Mouse (Mus musculus): Measurements from ENCODE around the gene Pld1. TPM values are rescaled to one million over a fixed set of nuclear protein-coding genes. Genes with fewer than 3 reads are reported as not detected.

Gene Pld1
- polyA plus RNA-seq, 1 experiment, result 9.0 TPM

DNA sequence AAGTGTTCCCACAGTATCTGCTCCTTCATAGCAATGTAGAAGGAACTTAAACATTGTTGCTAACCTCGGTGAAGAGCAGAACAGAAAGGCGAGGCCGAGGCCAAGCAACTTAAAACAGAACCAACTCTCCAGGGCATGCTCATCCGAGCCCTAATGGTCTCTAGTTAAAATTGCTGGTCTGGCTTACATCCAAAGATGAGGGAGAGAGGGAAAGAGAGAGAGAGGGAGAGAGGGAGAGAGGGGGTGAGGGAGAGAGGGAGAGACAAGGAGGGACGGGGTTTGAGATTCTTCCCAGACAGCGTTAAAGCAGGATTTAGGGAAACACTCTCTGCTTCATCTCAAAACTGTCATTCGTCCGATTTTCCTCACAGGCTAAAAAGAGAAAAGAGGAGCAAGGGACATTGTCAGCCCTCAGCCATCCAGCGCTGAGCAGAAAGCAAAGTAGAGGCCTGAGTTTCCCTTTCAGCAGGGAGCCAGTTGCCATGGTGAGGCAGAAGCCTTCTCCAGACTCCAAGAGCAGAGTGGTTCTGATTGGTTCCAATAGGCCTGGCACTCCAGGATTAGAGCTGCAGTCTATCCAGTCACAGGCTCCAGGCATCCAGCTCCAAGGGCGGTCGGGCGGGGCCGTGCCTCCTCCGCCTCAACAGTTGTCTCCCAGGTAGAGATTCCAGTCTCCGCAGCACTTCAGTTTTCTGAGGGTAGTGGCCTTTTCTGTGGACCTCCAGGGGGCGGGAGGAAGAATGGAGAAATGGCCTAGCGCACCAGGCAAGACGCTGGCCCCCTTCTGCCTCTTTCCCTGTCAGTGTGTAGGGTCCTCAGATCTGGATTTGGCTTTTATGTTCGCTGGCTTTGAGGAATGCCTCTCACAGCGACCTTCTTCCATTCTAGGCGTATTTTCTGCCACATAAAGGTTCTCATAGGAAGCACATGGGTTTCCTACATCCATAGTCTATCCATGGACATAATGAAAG lies 237.8 kb downstream of the Pld1 start:
- 54% methylated on average over 21 of the region's 21 CpGs for WGBS
- Histone ChIP-seq H3K4me3 (replicated peaks; ENCODE audit: extremely low read depth, low read depth, low read length) (no peak overlapping the region), H3K4me1 (ENCODE audit: control insufficient read depth, insufficient read depth, low read length) (no peaks in the 10 kb centered on the region)
- no peak for TF ChIP-seq POLR2A (IDR thresholded peaks at IDR 0.05; ENCODE audit: borderline replicate concordance, extremely low read depth, low read depth, low read length)
- no peak for TF ChIP-seq CTCF (IDR thresholded peaks at IDR 0.05; ENCODE audit: insufficient read depth, low read length)
- no peak for DNase-seq

DNA sequence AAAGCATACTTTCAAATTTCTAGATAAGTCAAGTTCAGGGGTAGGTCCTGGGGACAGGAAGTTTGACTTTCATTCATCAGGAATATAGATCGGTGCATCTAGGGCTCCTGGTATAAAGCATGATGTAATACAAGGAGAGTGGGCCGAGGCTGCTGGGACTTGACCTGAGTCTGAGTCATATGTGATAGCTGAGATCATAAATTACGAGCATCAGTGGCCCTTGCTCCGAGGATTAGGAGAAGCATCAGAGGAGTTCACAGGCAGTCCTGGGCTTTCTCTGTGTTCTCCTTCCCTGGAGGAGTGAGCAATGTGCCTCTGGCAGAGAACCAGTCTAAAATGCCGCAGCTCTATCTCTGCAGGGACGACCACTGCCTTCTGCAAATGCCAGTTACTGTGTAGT lies 239.8 kb downstream of the Pld1 start:
- 59% methylated on average over 6 of the region's 6 CpGs for WGBS
- DNase-seq, result no peak

More for the DNA sequence above, 239.8 kb downstream of the Pld1 start:
- no peaks in the 10 kb centered on the region for H3K4me1 ChIP-seq (ENCODE audit: control insufficient read depth, insufficient read depth, low read length)
- TF ChIP-seq CTCF (IDR thresholded peaks at IDR 0.05; ENCODE audit: insufficient read depth, low read length) (no peak), POLR2A (IDR thresholded peaks at IDR 0.05; ENCODE audit: borderline replicate concordance, extremely low read depth, low read depth, low read length) (no peak)
- no peak overlapping the region for H3K4me3 ChIP-seq (replicated peaks; ENCODE audit: extremely low read depth, low read depth, low read length)

Other genes starting within 250 kb of the Pld1 start
- gene Fndc3b, start 227.4 kb upstream of the Pld1 start, polyA plus RNA-seq (2012; rRNA removed), result 17.6 and 23.8 TPM in 2 replicates
- gene Tmem212, start 42.3 kb upstream of the Pld1 start, polyA plus RNA-seq (2012; rRNA removed), result 68.4 and 95.7 TPM in 2 replicates